Mouse (Mus musculus): ENCODE results near the gene Epb41. TPM values are rescaled to one million over a fixed set of nuclear protein-coding genes. Genes with fewer than 3 reads are reported as not detected.
A peak's percentile ranks its signal among the peaks of the same experiment; 100 is the strongest.

Epb41 gene
- total and polyA plus RNA-seq, 3 experiments = 58.7 to 256 (median 128) TPM

- Histone ChIP-seq H3K4me1 (ENCODE audit: control insufficient read depth, insufficient read depth, low read length) (peaks cover 21% of the 10 kb centered on the region), H3K27me3 (ENCODE audit: control insufficient read depth, insufficient read depth, low read length) (no peaks in the 10 kb centered on the region), H3K79me2 (replicated peaks; ENCODE audit: control insufficient read depth, insufficient read depth, low read length) (peaks cover 11% of the 10 kb centered on the region), H3K9ac (ENCODE audit: low read depth, low read length) (no peak overlapping the region), H3K36me3 (ENCODE audit: control insufficient read depth, insufficient read depth, low read length) (peaks cover 8% of the 10 kb centered on the region), H3K27ac (no peak overlapping the region), H3K4me3 (no peak overlapping the region)
- TF ChIP-seq EP300 (IDR thresholded peaks at IDR 0.05; ENCODE audit: insufficient read depth, low read depth, low read length) = no peak
- no peak for TF ChIP-seq CTCF (IDR thresholded peaks at IDR 0.05)
- peak in 1 of 2 experiments; percentile 13 for DNase-seq
- intact Hi-C loops (cut with DNase I) = no loop called here
- 60% methylated on average over 17 of the region's 17 CpGs for WGBS
Observed at GRCm38 (mm10) chr4:132060040-132060832, 14.9 kb downstream of the Epb41 start.

- peak in 1 of 2 experiments; percentile 9 for DNase-seq
- no peak overlapping the region for H3K9ac ChIP-seq (ENCODE audit: low read depth, low read length)
- WGBS = 96% methylated on average over 2 of the region's 2 CpGs
- peaks cover 18% of the 10 kb centered on the region for H3K4me1 ChIP-seq (ENCODE audit: control insufficient read depth, insufficient read depth, low read length)
- peaks cover 8% of the 10 kb centered on the region for H3K36me3 ChIP-seq (ENCODE audit: control insufficient read depth, insufficient read depth, low read length)
- intact Hi-C loops (cut with DNase I) = no loop called here
- no peak overlapping the region for H3K27ac ChIP-seq
- H3K79me2 ChIP-seq (replicated peaks; ENCODE audit: control insufficient read depth, insufficient read depth, low read length) = peaks cover 11% of the 10 kb centered on the region
- H3K4me3 ChIP-seq = no peak overlapping the region
- no peaks in the 10 kb centered on the region for H3K27me3 ChIP-seq (ENCODE audit: control insufficient read depth, insufficient read depth, low read length)
- TF ChIP-seq CTCF (IDR thresholded peaks at IDR 0.05) (no peak), POLR2A (IDR thresholded peaks at IDR 0.05; ENCODE audit: insufficient read depth, low read depth, low read length) (no peak), EP300 (IDR thresholded peaks at IDR 0.05; ENCODE audit: insufficient read depth, low read depth, low read length) (no peak)
Observed at GRCm38 (mm10) chr4:132059541-132059940, 15.6 kb downstream of the Epb41 start.

- Histone ChIP-seq H3K79me2 (replicated peaks; ENCODE audit: control insufficient read depth, insufficient read depth, low read length) (peaks cover 11% of the 10 kb centered on the region), H3K9ac (ENCODE audit: low read depth, low read length) (no peak overlapping the region), H3K4me3 (no peak overlapping the region), H3K27me3 (ENCODE audit: control insufficient read depth, insufficient read depth, low read length) (no peaks in the 10 kb centered on the region), H3K4me1 (ENCODE audit: control insufficient read depth, insufficient read depth, low read length) (peaks cover 16% of the 10 kb centered on the region), H3K27ac (no peak overlapping the region), H3K36me3 (ENCODE audit: control insufficient read depth, insufficient read depth, low read length) (peaks cover 8% of the 10 kb centered on the region)
- intact Hi-C loops (cut with DNase I) = no loop called here
- DNase-seq = peak in 1 of 2 experiments; percentile 13
- TF ChIP-seq POLR2A (IDR thresholded peaks at IDR 0.05; ENCODE audit: insufficient read depth, low read depth, low read length) = no peak
- TF ChIP-seq CTCF (IDR thresholded peaks at IDR 0.05) = no peak
- TF ChIP-seq EP300 (IDR thresholded peaks at IDR 0.05; ENCODE audit: insufficient read depth, low read depth, low read length) = no peak
Observed at GRCm38 (mm10) chr4:132057311-132057710, 17.8 kb downstream of the Epb41 start.

GRCm38 (mm10) chr4:132051321-132052275 is 23.5 kb downstream of the Epb41 start:
- intact Hi-C loops (cut with DNase I) = loop anchor here (2.0 kb wide), 1 partner anchor 13 kb away; no protein-coding TSS in a partner anchor
- TF ChIP-seq POLR2A (IDR thresholded peaks at IDR 0.05; ENCODE audit: insufficient read depth, low read depth, low read length) (no peak), EP300 (IDR thresholded peaks at IDR 0.05; ENCODE audit: insufficient read depth, low read depth, low read length) (no peak), CTCF (IDR thresholded peaks at IDR 0.05) (no peak)
- Histone ChIP-seq H3K9ac (ENCODE audit: low read depth, low read length) (no peak overlapping the region), H3K4me3 (no peak overlapping the region), H3K36me3 (ENCODE audit: control insufficient read depth, insufficient read depth, low read length) (peaks cover 2% of the 10 kb centered on the region; the same call in 1 of the 2 replicates), H3K4me1 (ENCODE audit: control insufficient read depth, insufficient read depth, low read length) (peaks cover 2% of the 10 kb centered on the region; the same call in 1 of the 2 replicates), H3K79me2 (replicated peaks; ENCODE audit: control insufficient read depth, insufficient read depth, low read length) (peaks cover 1% of the 10 kb centered on the region; the same call in 1 of the 2 replicates), H3K27ac (no peak overlapping the region), H3K27me3 (ENCODE audit: control insufficient read depth, insufficient read depth, low read length) (no peaks in the 10 kb centered on the region)
- WGBS = 74% methylated on average over 10 of the region's 10 CpGs
- DNase-seq = no peak

- Histone ChIP-seq H3K9ac (ENCODE audit: low read depth, low read length) (no peak overlapping the region), H3K4me1 (ENCODE audit: control insufficient read depth, insufficient read depth, low read length) (peaks cover 3% of the 10 kb centered on the region), H3K79me2 (replicated peaks; ENCODE audit: control insufficient read depth, insufficient read depth, low read length) (peaks cover 3% of the 10 kb centered on the region), H3K27ac (peak overlapping the region; percentile 11; the same call in 1 of the 2 replicates), H3K27me3 (ENCODE audit: control insufficient read depth, insufficient read depth, low read length) (no peaks in the 10 kb centered on the region), H3K4me3 (peak overlapping the region; percentile 82), H3K36me3 (ENCODE audit: control insufficient read depth, insufficient read depth, low read length) (peaks cover 3% of the 10 kb centered on the region)
- DNase-seq = peak; percentile 32 to 33
- TF ChIP-seq POLR2A (IDR thresholded peaks at IDR 0.05; ENCODE audit: insufficient read depth, low read depth, low read length) = no peak
- no peak for TF ChIP-seq EP300 (IDR thresholded peaks at IDR 0.05; ENCODE audit: insufficient read depth, low read depth, low read length)
- TF ChIP-seq CTCF (IDR thresholded peaks at IDR 0.05) = no peak
- intact Hi-C loops (cut with DNase I) = loop anchor here (2.0 kb wide), 1 partner anchor 15 kb away; no protein-coding TSS in a partner anchor
- WGBS = 10% methylated on average over 15 of the region's 15 CpGs
Observed at GRCm38 (mm10) chr4:132049549-132050200, 25.4 kb downstream of the Epb41 start.

Data from heart, adult 2 months (tissue).